Mouse (Mus musculus) CH12.LX (cell line): Measurements from ENCODE around the gene Dhx34.

Experiments
- CHD2 ChIP-seq: IDR thresholded peaks from 2 replicates; pipeline ENCODE4 v1.6.1; 2011; ENCODE audit warnings: low read length, improper control_type of control experiment
- CTCF ChIP-seq, 2 experiments: IDR thresholded peaks in 1 of 2; conservative IDR thresholded peaks in 1 of 2; 2 replicates each; pipeline ENCODE4 v1.5.1; 2011 to 2012; ENCODE audit warnings: low read depth in 2 of 2, low read length in 2 of 2, improper control_type of control experiment in 1 of 2, inconsistent platforms in 1 of 2, mild to moderate bottlenecking in 1 of 2, moderate library complexity in 1 of 2
- E2F4 ChIP-seq: IDR thresholded peaks from 2 replicates; pipeline ENCODE4 v1.6.1; 2011; ENCODE audit warnings: low read depth, low read length, improper control_type of control experiment; ENCODE audit not compliant: insufficient replicate concordance
- EP300 ChIP-seq: IDR thresholded peaks from 2 replicates; pipeline ENCODE4 v1.6.1; 2011; ENCODE audit warnings: low read length, improper control_type of control experiment
- MEF2A ChIP-seq: IDR thresholded peaks from 2 replicates; pipeline ENCODE4 v1.6.1; 2014; ENCODE audit warnings: low read depth, mild to moderate bottlenecking, inconsistent platforms, low read length, improper control_type of control experiment, borderline replicate concordance
- MXI1 ChIP-seq: IDR thresholded peaks from 2 replicates; pipeline ENCODE4 v1.6.1; 2011; ENCODE audit warnings: mild to moderate bottlenecking, low read depth, low read length, improper control_type of control experiment
- NRF1 ChIP-seq: IDR thresholded peaks from 2 replicates; pipeline ENCODE4 v1.6.1; 2014; ENCODE audit warnings: low read depth, mild to moderate bottlenecking, inconsistent platforms, low read length, improper control_type of control experiment, moderate library complexity
- POLR2A ChIP-seq: IDR thresholded peaks from 2 replicates; pipeline ENCODE4 v1.6.1; 2011; ENCODE audit warnings: low read depth, mild to moderate bottlenecking, improper control_type of control experiment, low read length
- RCOR1 ChIP-seq: conservative IDR thresholded peaks from 2 replicates; pipeline ENCODE4 v1.6.1; 2012; ENCODE audit warnings: low read depth, mild to moderate bottlenecking, inconsistent platforms, low read length, improper control_type of control experiment
- UBTF ChIP-seq: IDR thresholded peaks from 2 replicates; pipeline ENCODE4 v1.6.1; 2012; ENCODE audit warnings: low read depth, mild to moderate bottlenecking, inconsistent platforms, low read length, improper control_type of control experiment, moderate library complexity
- ZMIZ1 ChIP-seq: IDR thresholded peaks from 2 replicates; pipeline ENCODE4 v1.6.1; 2012; ENCODE audit warnings: low read depth, mild to moderate bottlenecking, inconsistent platforms, low read length, improper control_type of control experiment

- no peak for TF ChIP-seq CTCF (conservative IDR thresholded peaks at IDR 0.05 in 1 of 2, IDR thresholded peaks at IDR 0.05 in 1 of 2; ENCODE audit: low read depth in 2 of 2, low read length in 2 of 2)
- no peak for TF ChIP-seq UBTF
- TF ChIP-seq POLR2A, result no peak
- TF ChIP-seq ZMIZ1, result no peak
- no peak for TF ChIP-seq RCOR1
- no peak for TF ChIP-seq MEF2A
- no peak for TF ChIP-seq E2F4
- no peak for TF ChIP-seq MXI1
- TF ChIP-seq CHD2, result no peak
- TF ChIP-seq EP300, result no peak
- TF ChIP-seq NRF1, result no peak
Measured at GRCm38 (mm10) chr7:16149241-16149640, 72.6 kb downstream of the Dhx34 start.
